Mouse (Mus musculus): ENCODE results near the gene Prep. TPM values are rescaled to one million over a fixed set of nuclear protein-coding genes. Genes with fewer than 3 reads are reported as not detected.

Gene Prep
- polyA plus RNA-seq, 1 experiment from 2014 or later, result 24.2 TPM

DNA sequence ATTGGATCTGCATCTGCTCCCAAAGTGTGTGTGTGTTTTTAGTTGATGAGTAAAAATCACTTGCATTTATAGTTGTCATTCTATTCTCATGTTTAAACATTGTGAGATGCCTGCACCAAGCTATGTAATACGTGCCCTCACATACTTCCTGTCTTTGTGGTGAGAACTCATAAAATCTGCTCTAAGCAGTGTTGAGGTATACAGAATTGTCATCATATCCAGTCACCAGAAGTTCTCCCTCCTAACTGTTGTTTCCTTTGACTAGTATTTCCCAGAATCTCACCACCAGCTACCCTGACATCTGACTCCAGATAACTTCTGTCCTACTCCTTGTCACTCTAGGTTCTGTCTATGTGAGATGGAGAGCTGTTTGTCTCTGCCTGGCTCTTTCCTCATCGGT is 18.3 kb downstream of the Prep start:
- no peak overlapping the region for H3K27ac ChIP-seq (ENCODE audit: low read length)
- H3K9ac ChIP-seq (ENCODE audit: low read depth, low read length), result no peak overlapping the region
- no peak for ATAC-seq
- no peak overlapping the region for H3K4me3 ChIP-seq (ENCODE audit: low read length)
- H3K36me3 ChIP-seq (ENCODE audit: control insufficient read depth, insufficient read depth, low read length), result no peaks in the 10 kb centered on the region
- no peaks in the 10 kb centered on the region for H3K9me3 ChIP-seq (ENCODE audit: control insufficient read depth, low read length)
- no peak overlapping the region for H3K4me2 ChIP-seq (ENCODE audit: low read depth, low read length)
- 78% methylated on average over 2 of the region's 2 CpGs for WGBS
- H3K27me3 ChIP-seq (replicated peaks; ENCODE audit: control insufficient read depth, insufficient read depth, low read length), result no peaks in the 10 kb centered on the region
- peaks cover 5% of the 10 kb centered on the region; the same call in 1 of the 2 replicates for H3K4me1 ChIP-seq (ENCODE audit: control insufficient read depth, insufficient read depth, low read length)

DNA sequence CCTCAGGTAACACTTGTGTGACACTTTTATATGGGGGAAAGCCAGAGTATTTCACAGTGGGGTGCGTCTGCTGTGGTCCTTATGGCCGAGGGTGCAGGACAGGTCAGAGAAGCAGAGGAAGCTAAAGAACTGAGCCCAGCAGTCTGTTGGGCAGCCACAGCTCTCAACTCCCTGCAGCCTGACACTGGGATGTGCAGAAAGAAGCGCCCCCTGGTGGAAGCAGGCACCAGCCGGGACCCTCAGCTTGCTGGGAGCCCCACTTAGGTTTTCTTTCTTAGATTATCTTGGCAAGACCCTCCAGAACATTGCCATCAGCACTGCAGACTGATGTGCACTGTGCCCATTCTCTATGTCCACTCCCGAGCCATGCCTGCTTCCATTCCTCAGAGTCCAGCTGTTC is 19.6 kb downstream of the Prep start:
- H3K9me3 ChIP-seq (ENCODE audit: control insufficient read depth, low read length), result no peaks in the 10 kb centered on the region
- WGBS, result 61% methylated on average over 5 of the region's 5 CpGs
- H3K4me1 ChIP-seq (ENCODE audit: control insufficient read depth, insufficient read depth, low read length), result peaks cover 5% of the 10 kb centered on the region; the same call in 1 of the 2 replicates
- H3K4me2 ChIP-seq (ENCODE audit: low read depth, low read length), result no peak overlapping the region
- H3K36me3 ChIP-seq (ENCODE audit: control insufficient read depth, insufficient read depth, low read length), result no peaks in the 10 kb centered on the region
- no peaks in the 10 kb centered on the region for H3K27me3 ChIP-seq (replicated peaks; ENCODE audit: control insufficient read depth, insufficient read depth, low read length)
- no peak overlapping the region for H3K27ac ChIP-seq (ENCODE audit: low read length)
- no peak overlapping the region for H3K4me3 ChIP-seq (ENCODE audit: low read length)
- H3K9ac ChIP-seq (ENCODE audit: low read depth, low read length), result no peak overlapping the region
- no peak for ATAC-seq

DNA sequence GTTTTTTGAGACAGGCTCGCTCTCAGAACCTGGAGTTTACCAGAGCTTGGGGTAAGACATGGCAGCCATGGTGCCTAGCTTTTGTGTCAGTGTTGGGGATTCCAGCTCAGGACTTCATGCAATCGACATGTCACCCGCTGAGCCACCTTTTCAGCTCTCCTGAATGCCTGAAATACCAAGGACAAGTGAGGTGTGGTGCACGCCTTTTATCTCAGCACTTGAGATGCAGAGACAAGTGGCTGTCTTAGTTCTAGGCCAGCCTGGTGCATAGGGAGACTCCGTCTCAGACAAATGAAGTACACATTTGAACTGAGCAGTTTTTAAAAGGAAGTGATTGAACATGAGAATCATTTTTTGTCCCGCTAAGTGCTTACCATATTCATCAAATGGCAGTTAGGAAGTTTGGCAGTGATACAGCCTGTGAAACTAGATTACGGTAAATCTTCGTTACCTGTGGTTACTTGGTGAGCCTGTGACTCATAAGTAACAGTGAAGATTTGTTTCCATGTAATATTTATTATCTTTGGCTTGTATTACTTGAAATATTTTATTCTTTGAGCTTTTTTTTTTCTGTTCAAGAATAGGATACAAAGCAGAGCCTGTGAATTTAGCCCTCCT is 24.6 kb downstream of the Prep start:
- Histone ChIP-seq H3K9ac (ENCODE audit: low read depth, low read length) (no peak overlapping the region), H3K27ac (ENCODE audit: low read length) (no peak overlapping the region), H3K36me3 (ENCODE audit: control insufficient read depth, insufficient read depth, low read length) (peaks cover 6% of the 10 kb centered on the region), H3K9me3 (ENCODE audit: control insufficient read depth, low read length) (no peaks in the 10 kb centered on the region), H3K4me2 (ENCODE audit: low read depth, low read length) (no peak overlapping the region), H3K4me3 (ENCODE audit: low read length) (no peak overlapping the region), H3K27me3 (replicated peaks; ENCODE audit: control insufficient read depth, insufficient read depth, low read length) (no peaks in the 10 kb centered on the region), H3K4me1 (ENCODE audit: control insufficient read depth, insufficient read depth, low read length) (no peaks in the 10 kb centered on the region)
- ATAC-seq, result no peak
- 78% methylated on average over 8 of the region's 8 CpGs for WGBS

DNA sequence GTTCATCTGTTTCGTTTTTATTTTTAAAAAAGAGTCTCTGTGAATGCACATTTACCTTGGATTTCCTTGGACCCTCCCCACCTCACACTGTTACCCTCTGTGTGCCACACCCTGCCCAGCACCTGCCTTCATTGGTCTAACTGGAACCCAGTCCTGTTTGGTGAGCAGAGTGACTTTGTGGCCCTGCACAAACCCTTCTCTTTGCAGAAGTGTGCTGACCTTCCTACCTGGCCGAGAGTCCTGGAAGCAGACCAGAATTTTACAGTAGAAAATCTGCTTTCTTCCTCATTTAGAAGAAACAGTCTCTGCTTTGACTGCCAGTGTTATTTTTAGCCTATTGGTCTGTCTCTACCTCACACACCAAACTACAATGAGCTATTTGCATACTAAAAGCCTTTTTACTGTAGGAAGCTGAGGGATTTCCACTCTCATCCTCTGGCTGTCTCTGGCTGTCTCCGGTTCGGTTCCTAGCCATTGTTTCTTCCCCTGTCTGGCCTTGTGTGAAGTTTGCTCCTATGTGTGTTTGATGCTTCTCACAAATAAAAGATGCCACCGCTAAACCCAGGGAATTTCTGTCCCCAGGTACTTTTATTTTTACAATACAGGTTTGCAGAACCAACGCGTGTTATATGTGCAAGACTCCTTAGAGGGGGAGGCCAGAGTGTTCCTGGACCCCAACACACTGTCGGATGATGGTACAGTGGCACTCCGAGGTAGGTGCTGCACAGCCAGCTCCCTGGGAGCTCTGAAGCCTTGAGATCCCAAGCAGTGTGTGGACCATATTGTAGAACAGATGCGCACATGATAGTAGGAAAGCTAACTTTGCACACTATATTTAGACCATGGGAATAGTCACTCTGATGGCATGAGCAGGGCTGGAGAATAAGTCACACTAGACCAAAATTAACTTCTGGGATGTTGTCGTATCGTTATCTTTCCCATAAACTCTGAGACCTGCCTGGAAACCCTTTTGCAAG is 25.4 kb downstream of the Prep start:
- no peak for ATAC-seq
- Histone ChIP-seq H3K4me3 (ENCODE audit: low read length) (no peak overlapping the region), H3K9me3 (ENCODE audit: control insufficient read depth, low read length) (no peaks in the 10 kb centered on the region), H3K36me3 (ENCODE audit: control insufficient read depth, insufficient read depth, low read length) (peaks cover 7% of the 10 kb centered on the region), H3K4me2 (ENCODE audit: low read depth, low read length) (no peak overlapping the region), H3K27ac (ENCODE audit: low read length) (no peak overlapping the region), H3K27me3 (replicated peaks; ENCODE audit: control insufficient read depth, insufficient read depth, low read length) (no peaks in the 10 kb centered on the region), H3K4me1 (ENCODE audit: control insufficient read depth, insufficient read depth, low read length) (no peaks in the 10 kb centered on the region), H3K9ac (ENCODE audit: low read depth, low read length) (no peak overlapping the region)
- 85% methylated on average over 12 of the region's 12 CpGs for WGBS

DNA sequence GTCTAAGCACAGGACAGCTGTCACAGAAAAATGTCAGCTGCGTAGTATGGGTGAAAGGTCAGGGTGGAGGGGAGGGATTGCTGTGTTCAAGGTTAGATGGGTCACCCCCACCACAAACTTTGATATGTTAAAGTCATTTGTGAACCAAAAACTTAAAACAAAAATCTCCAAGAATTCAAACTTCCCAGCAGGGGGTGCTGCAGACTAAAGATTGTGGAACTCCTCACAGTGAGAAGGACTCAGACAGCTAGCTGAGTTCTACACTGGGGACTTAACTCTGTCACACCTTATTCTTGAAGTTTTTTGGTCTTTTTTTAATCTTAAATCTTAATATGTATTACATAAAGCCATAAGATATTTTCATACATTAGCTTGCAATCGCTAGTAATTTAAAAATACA is 31.7 kb downstream of the Prep start:
- Histone ChIP-seq H3K27me3 (replicated peaks; ENCODE audit: control insufficient read depth, insufficient read depth, low read length) (no peaks in the 10 kb centered on the region), H3K9me3 (ENCODE audit: control insufficient read depth, low read length) (no peaks in the 10 kb centered on the region), H3K4me2 (ENCODE audit: low read depth, low read length) (no peak overlapping the region), H3K4me3 (ENCODE audit: low read length) (no peak overlapping the region), H3K4me1 (ENCODE audit: control insufficient read depth, insufficient read depth, low read length) (peaks cover 3% of the 10 kb centered on the region; the same call in 1 of the 2 replicates), H3K9ac (ENCODE audit: low read depth, low read length) (no peak overlapping the region), H3K27ac (ENCODE audit: low read length) (no peak overlapping the region), H3K36me3 (ENCODE audit: control insufficient read depth, insufficient read depth, low read length) (peaks cover 17% of the 10 kb centered on the region)
- 96% methylated on average over 2 of the region's 2 CpGs for WGBS
- no peak for ATAC-seq

DNA sequence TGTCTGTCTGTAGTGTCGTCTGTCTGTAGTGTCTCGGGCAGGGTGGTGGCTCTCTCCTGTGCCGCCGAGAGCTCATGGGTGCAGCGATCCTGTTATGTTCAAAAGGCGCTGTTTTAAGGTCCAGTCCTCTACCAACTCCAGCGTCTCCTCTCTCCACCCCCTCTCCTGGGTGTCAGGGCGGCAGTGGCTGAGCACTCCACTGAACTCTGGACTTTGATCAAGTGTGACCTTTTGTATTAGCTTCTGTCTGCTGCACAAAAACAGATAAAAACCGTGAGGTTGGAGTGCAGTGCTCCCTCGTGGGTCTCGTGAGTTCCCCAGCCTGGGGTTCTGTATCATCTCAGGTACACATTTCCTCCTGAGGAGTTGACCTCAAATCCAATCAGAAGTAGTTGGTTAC is 33.5 kb downstream of the Prep start:
- ATAC-seq, result peak; percentile 78

DNA sequence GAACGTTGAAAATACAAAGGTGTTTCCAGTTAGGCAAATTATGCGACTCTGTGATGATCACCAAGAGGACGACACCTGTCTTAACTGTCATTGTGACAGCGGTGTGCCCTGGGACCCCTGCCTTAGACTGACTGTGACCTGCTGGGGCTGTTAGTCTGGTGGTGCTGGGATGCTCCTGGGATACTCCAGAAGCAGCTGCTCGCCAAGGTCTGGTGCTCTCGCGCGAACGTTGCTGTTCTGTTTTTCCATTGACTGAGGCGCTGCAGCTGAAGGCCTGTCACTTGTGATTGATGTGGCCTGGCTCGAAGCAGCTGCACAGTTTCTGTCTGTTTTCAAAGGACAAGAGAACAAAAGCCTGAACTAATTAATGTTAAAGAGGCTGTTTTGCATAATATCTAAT is 36.2 kb downstream of the Prep start:
- ATAC-seq, result peak; percentile 34; the same call in 1 of the 2 replicates
- no peaks in the 10 kb centered on the region for H3K9me3 ChIP-seq (ENCODE audit: control insufficient read depth, low read length)
- peaks cover 3% of the 10 kb centered on the region; the same call in 1 of the 2 replicates for H3K4me1 ChIP-seq (ENCODE audit: control insufficient read depth, insufficient read depth, low read length)
- H3K27ac ChIP-seq (ENCODE audit: low read length), result no peak overlapping the region
- H3K9ac ChIP-seq (ENCODE audit: low read depth, low read length), result no peak overlapping the region
- H3K4me3 ChIP-seq (ENCODE audit: low read length), result no peak overlapping the region
- H3K36me3 ChIP-seq (ENCODE audit: control insufficient read depth, insufficient read depth, low read length), result peaks cover 17% of the 10 kb centered on the region; the same call in 1 of the 2 replicates
- WGBS, result 47% methylated on average over 11 of the region's 11 CpGs
- H3K4me2 ChIP-seq (ENCODE audit: low read depth, low read length), result no peak overlapping the region
- H3K27me3 ChIP-seq (replicated peaks; ENCODE audit: control insufficient read depth, insufficient read depth, low read length), result no peaks in the 10 kb centered on the region

More for the DNA sequence above, 33.5 kb downstream of the Prep start:
- Histone ChIP-seq H3K27ac (ENCODE audit: low read length) (no peak overlapping the region; the same call in 1 of the 2 replicates), H3K9ac (ENCODE audit: low read depth, low read length) (no peak overlapping the region), H3K4me3 (ENCODE audit: low read length) (no peak overlapping the region), H3K4me1 (ENCODE audit: control insufficient read depth, insufficient read depth, low read length) (peaks cover 3% of the 10 kb centered on the region; the same call in 1 of the 2 replicates), H3K27me3 (replicated peaks; ENCODE audit: control insufficient read depth, insufficient read depth, low read length) (no peaks in the 10 kb centered on the region), H3K4me2 (ENCODE audit: low read depth, low read length) (no peak overlapping the region; the same call in 1 of the 2 replicates), H3K36me3 (ENCODE audit: control insufficient read depth, insufficient read depth, low read length) (peaks cover 15% of the 10 kb centered on the region), H3K9me3 (ENCODE audit: control insufficient read depth, low read length) (no peaks in the 10 kb centered on the region)
- 71% methylated on average over 11 of the region's 11 CpGs for WGBS

DNA sequence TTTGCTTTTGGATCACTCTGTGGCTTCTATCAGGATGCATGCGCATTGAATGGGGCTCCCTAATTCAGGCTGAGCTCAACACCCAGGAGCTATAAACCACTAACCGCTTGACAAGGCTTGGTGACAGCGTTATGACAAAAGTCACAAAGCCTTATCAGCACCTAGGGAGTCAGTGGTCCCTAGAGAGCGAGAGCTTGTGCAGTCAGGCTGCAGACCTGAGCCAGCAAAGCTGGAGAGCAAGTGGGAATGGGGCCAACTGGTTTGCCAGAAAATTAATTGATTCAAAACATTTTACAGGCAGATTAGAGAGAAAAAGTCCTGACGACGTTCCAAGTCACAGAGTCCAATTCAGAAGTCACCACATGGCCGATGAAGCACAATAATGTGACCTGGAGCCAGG is 37.1 kb downstream of the Prep start:
- peaks cover 3% of the 10 kb centered on the region; the same call in 1 of the 2 replicates for H3K4me1 ChIP-seq (ENCODE audit: control insufficient read depth, insufficient read depth, low read length)
- H3K9me3 ChIP-seq (ENCODE audit: control insufficient read depth, low read length), result no peaks in the 10 kb centered on the region
- H3K4me2 ChIP-seq (ENCODE audit: low read depth, low read length), result no peak overlapping the region
- no peak for ATAC-seq
- H3K27ac ChIP-seq (ENCODE audit: low read length), result no peak overlapping the region
- peaks cover 12% of the 10 kb centered on the region; the same call in 1 of the 2 replicates for H3K36me3 ChIP-seq (ENCODE audit: control insufficient read depth, insufficient read depth, low read length)
- H3K4me3 ChIP-seq (ENCODE audit: low read length), result no peak overlapping the region
- 56% methylated on average over 7 of the region's 7 CpGs for WGBS
- H3K9ac ChIP-seq (ENCODE audit: low read depth, low read length), result no peak overlapping the region
- H3K27me3 ChIP-seq (replicated peaks; ENCODE audit: control insufficient read depth, insufficient read depth, low read length), result no peaks in the 10 kb centered on the region

DNA sequence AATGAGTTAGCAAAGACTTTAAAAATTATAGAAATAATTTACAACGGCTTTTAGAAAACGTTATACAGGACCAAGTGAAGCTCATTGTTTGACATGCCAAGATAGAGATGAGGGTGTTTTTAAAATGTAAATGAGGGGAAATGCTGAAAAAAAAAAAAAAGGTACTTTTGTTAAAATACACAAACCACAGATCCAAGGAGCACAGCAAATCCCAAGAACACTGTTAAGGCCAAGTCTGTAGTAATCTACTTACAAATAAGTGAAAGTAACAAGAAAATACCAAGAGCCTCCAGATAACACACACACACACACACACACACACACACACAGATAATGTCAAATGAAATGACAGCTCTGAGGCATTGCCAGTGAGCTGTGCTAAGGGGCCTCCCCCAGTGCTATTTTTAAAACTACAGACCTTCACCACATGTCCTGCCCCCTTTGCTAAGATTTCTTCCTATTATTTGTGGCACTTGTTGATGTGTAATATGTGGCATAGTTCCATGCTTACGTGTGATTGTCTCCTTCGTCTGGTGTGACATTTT is 37.6 kb downstream of the Prep start:
- Histone ChIP-seq H3K4me2 (ENCODE audit: low read depth, low read length) (no peak overlapping the region), H3K9ac (ENCODE audit: low read depth, low read length) (no peak overlapping the region), H3K4me3 (ENCODE audit: low read length) (no peak overlapping the region), H3K27ac (ENCODE audit: low read length) (no peak overlapping the region), H3K27me3 (replicated peaks; ENCODE audit: control insufficient read depth, insufficient read depth, low read length) (no peaks in the 10 kb centered on the region), H3K36me3 (ENCODE audit: control insufficient read depth, insufficient read depth, low read length) (0 out of 2 replicates have a peak, but pooled peaks cover 10% of the 10 kb centered on the region), H3K9me3 (ENCODE audit: control insufficient read depth, low read length) (no peaks in the 10 kb centered on the region), H3K4me1 (ENCODE audit: control insufficient read depth, insufficient read depth, low read length) (peaks cover 3% of the 10 kb centered on the region; the same call in 1 of the 2 replicates)
- 73% methylated on average over 4 of the region's 4 CpGs for WGBS
- no peak for ATAC-seq

Measured in intestine, embryonic 16.5 days (tissue).